Mouse (Mus musculus): Measurements from ENCODE around the gene Scaf4.

DNA sequence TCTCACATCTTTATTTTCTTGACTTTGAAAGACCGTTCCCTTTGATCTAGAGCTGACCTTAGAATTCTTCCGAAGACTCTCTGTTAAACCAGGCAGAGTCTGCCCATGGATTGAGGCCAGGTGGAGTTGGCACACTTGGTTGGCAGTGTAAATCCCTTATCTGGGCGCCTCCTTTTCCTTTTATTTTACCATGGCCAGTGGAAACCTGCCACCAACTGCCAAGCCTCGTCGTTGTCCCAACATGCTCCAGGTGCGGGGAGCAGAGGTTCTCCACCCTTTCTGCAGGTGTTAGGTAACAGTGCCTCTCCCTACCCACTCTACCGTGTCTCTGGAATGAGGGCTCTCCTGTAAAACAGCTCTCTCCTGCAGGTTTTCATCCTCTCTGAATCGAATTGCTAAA lies 102.6 kb downstream of the Scaf4 start:
- no peak for TF ChIP-seq CTCF (IDR thresholded peaks at IDR 0.05; ENCODE audit: extremely low read depth, insufficient read depth, low read length)
- TF ChIP-seq POLR2A (IDR thresholded peaks at IDR 0.05; ENCODE audit: extremely low read depth, insufficient read depth, low read length) = no peak

Data from cortical plate, adult 2 months (tissue).